Mouse (Mus musculus): ENCODE data around the gene Capsl.

- TF ChIP-seq GATA1 (IDR thresholded peaks at IDR 0.05; ENCODE audit: borderline replicate concordance, low read length) (no peak), FLI1 (IDR thresholded peaks at IDR 0.05; ENCODE audit: low read length) (no peak)
These were observed 19.4 kb downstream of the Capsl start for GRCm38 (mm10) chr15:9455241-9455640.

All from megakaryocyte, embryonic 14.5 days (primary cell).